ENCODE assay signal across 29 mouse cellular contexts in genomic region chr3:102184721-102185120, GRCm38 (mm10). TPM values are rescaled to one million over a fixed set of nuclear protein-coding genes. Genes with fewer than 3 reads are reported as not detected.
DNase-seq lines count a peak whose midpoint lies in the region; ATAC-seq lines count a peak whose summit lies in the region.
"Had no signal": no experiment of that assay in that cellular context is flagged by ENCODE, and none has a peak within 500 bp of the region (broad histone marks: within the 10 kb centered on the region; RNA-seq: fewer than 3 reads in every experiment).

No protein-coding gene starts in this region.

- no peak overlapping the region for H3K9ac ChIP-seq in kidney, embryonic 14.5 days (ENCODE audit: low read depth, low read length)
- no peak overlapping the region for H3K9ac ChIP-seq in midbrain, embryonic 11.5 days (ENCODE audit: low read length)
- no peak overlapping the region for H3K9ac ChIP-seq in midbrain, embryonic 15.5 days
- H3K9ac ChIP-seq in limb, embryonic 12.5 days (replicated peaks), result no peak overlapping the region
- H3K9ac ChIP-seq: embryonic facial prominence, embryonic 15.5 days; forebrain, embryonic 13.5 days; hindbrain, embryonic 13.5 days; liver, embryonic 12.5 days; liver, postnatal 0 days; neural tube, embryonic 15.5 days had no signal

- no peak for DNase-seq in kidney, adult 8-10 months
- DNase-seq in midbrain, embryonic 11.5 days (ENCODE audit: low spot score, missing footprints), result peak; percentile 79
- DNase-seq in layer of hippocampus, adult 18-20 months (ENCODE audit: low spot score in 2 of 2), result no peak
- DNase-seq in cerebellum, postnatal 14 days, result no peak
- DNase-seq: adrenal gland, adult 8-10 months; cerebellum, adult 2 months; cerebellum, postnatal 25 days; gastrocnemius, postnatal 10 days; heart, postnatal 36 days; liver, postnatal 0 days; lung, postnatal 4 days; midbrain, embryonic 14.5 days; retina, postnatal 1 day; right cerebral cortex, postnatal 14 days; thymus, postnatal 14 days had no signal

- H3K27me3 ChIP-seq in kidney, embryonic 14.5 days (ENCODE audit: control insufficient read depth, insufficient read depth, low read length), result no peaks in the 10 kb centered on the region
- no peaks in the 10 kb centered on the region for H3K27me3 ChIP-seq in midbrain, embryonic 11.5 days (ENCODE audit: control insufficient read depth, insufficient read depth, low read length)
- no peaks in the 10 kb centered on the region for H3K27me3 ChIP-seq in midbrain, embryonic 15.5 days (replicated peaks)
- H3K27me3 ChIP-seq in limb, embryonic 12.5 days, result no peaks in the 10 kb centered on the region
- H3K27me3 ChIP-seq: embryonic facial prominence, embryonic 15.5 days; hindbrain, embryonic 13.5 days; liver, embryonic 12.5 days; megakaryocyte, embryonic 14.5 days; neural tube, embryonic 15.5 days had no signal

- H3K36me3 ChIP-seq in kidney, embryonic 14.5 days (ENCODE audit: control insufficient read depth, insufficient read depth, low read length), result peaks cover 20% of the 10 kb centered on the region
- no peaks in the 10 kb centered on the region for H3K36me3 ChIP-seq in midbrain, embryonic 11.5 days (ENCODE audit: control insufficient read depth, insufficient read depth, low read length)
- H3K36me3 ChIP-seq in midbrain, embryonic 15.5 days (replicated peaks), result no peaks in the 10 kb centered on the region
- H3K36me3 ChIP-seq in limb, embryonic 12.5 days, result peaks cover 47% of the 10 kb centered on the region

- peaks cover 8% of the 10 kb centered on the region; the same call in 1 of the 2 replicates for H3K4me1 ChIP-seq in kidney, embryonic 14.5 days (ENCODE audit: control insufficient read depth, insufficient read depth, low read length)
- H3K4me1 ChIP-seq in midbrain, embryonic 11.5 days (ENCODE audit: control insufficient read depth, insufficient read depth, low read length), result no peaks in the 10 kb centered on the region; the same call in 1 of the 2 replicates
- H3K4me1 ChIP-seq in midbrain, embryonic 15.5 days, result peaks cover 4% of the 10 kb centered on the region; the same call in 1 of the 2 replicates
- H3K4me1 ChIP-seq in limb, embryonic 12.5 days (replicated peaks), result peaks cover 36% of the 10 kb centered on the region
- H3K4me1 ChIP-seq: liver, embryonic 12.5 days; megakaryocyte, embryonic 14.5 days had no signal

- ATAC-seq in kidney, embryonic 14.5 days (ENCODE audit: low FRiP score, low TSS enrichment), result peak; percentile 72; the same call in 1 of the 2 replicates
- no peak for ATAC-seq in midbrain, embryonic 11.5 days (ENCODE audit: low FRiP score)
- no peak for ATAC-seq in midbrain, embryonic 15.5 days (replicated peaks)
- ATAC-seq in limb, embryonic 12.5 days (ENCODE audit: insufficient number of reproducible peaks, insufficient read depth, low FRiP score, low TSS enrichment, low read depth), result peak; percentile 82
- ATAC-seq: activated CD4-positive, CD25-positive, alpha-beta regulatory T cell, adult 4 months; CD4-positive, CD25-positive, alpha-beta regulatory T cell, adult 4 months; forebrain, embryonic 13.5 days; intestine, postnatal 0 days; liver, embryonic 12.5 days; liver, postnatal 0 days; lung, postnatal 0 days had no signal

- no peak overlapping the region for H3K27ac ChIP-seq in kidney, embryonic 14.5 days (ENCODE audit: low read depth, low read length)
- H3K27ac ChIP-seq in midbrain, embryonic 11.5 days (ENCODE audit: low read depth, low read length), result no peak overlapping the region
- H3K27ac ChIP-seq in midbrain, embryonic 15.5 days, result no peak overlapping the region
- H3K27ac ChIP-seq in limb, embryonic 12.5 days, result no peak overlapping the region
- H3K27ac ChIP-seq: embryonic facial prominence, embryonic 15.5 days; forebrain, embryonic 13.5 days; hindbrain, embryonic 13.5 days; kidney, postnatal 0 days; liver, embryonic 12.5 days; neural tube, embryonic 15.5 days had no signal

- H3K4me3 ChIP-seq in kidney, embryonic 14.5 days (ENCODE audit: low read length), result no peak overlapping the region
- H3K4me3 ChIP-seq in midbrain, embryonic 11.5 days (ENCODE audit: low read depth, low read length), result no peak overlapping the region
- H3K4me3 ChIP-seq in midbrain, embryonic 15.5 days, result no peak overlapping the region
- H3K4me3 ChIP-seq in limb, embryonic 12.5 days (replicated peaks), result no peak overlapping the region
- H3K4me3 ChIP-seq: embryonic facial prominence, embryonic 15.5 days; forebrain, embryonic 13.5 days; hindbrain, embryonic 13.5 days; liver, embryonic 12.5 days; neural tube, embryonic 15.5 days had no signal

- 27% methylated on average over 5 of the region's 5 CpGs for WGBS in kidney, embryonic 14.5 days
- WGBS in midbrain, embryonic 11.5 days, result 76% methylated on average over 5 of the region's 5 CpGs
- 81% methylated on average over 5 of the region's 5 CpGs for WGBS in midbrain, embryonic 15.5 days
- WGBS in limb, embryonic 12.5 days, result 20% methylated on average over 5 of the region's 5 CpGs

- H3K4me2 ChIP-seq in kidney, embryonic 14.5 days (replicated peaks; ENCODE audit: low read depth, low read length), result no peak overlapping the region
- no peak overlapping the region for H3K4me2 ChIP-seq in midbrain, embryonic 11.5 days
- H3K4me2 ChIP-seq in midbrain, embryonic 15.5 days, result no peak overlapping the region
- H3K4me2 ChIP-seq in limb, embryonic 12.5 days, result no peak overlapping the region
- H3K4me2 ChIP-seq: embryonic facial prominence, embryonic 15.5 days; forebrain, embryonic 13.5 days; hindbrain, embryonic 13.5 days; liver, embryonic 12.5 days; neural tube, embryonic 15.5 days had no signal

- no peaks in the 10 kb centered on the region for H3K9me3 ChIP-seq in kidney, embryonic 14.5 days (ENCODE audit: control insufficient read depth, low read length)
- H3K9me3 ChIP-seq in midbrain, embryonic 11.5 days (ENCODE audit: control insufficient read depth, low read length), result peaks cover 4% of the 10 kb centered on the region; the same call in 1 of the 2 replicates
- H3K9me3 ChIP-seq in midbrain, embryonic 15.5 days, result no peaks in the 10 kb centered on the region
- H3K9me3 ChIP-seq in limb, embryonic 12.5 days, result peaks cover 7% of the 10 kb centered on the region
- H3K9me3 ChIP-seq: embryonic facial prominence, embryonic 15.5 days; hindbrain, embryonic 13.5 days; liver, embryonic 12.5 days; neural tube, embryonic 15.5 days had no signal

RNA-seq across cellular contexts. Expression of gene Vangl1, which starts 19.8 kb away (rescaled TPM):
- 9.4 and 22.4 TPM in 2 replicates for polyA plus RNA-seq in kidney, embryonic 14.5 days (2014; fragmentation: Nextera tagmentation; extraction: Ambion mirVana)
- polyA plus RNA-seq in midbrain, embryonic 11.5 days (2014; fragmentation: Nextera tagmentation; extraction: Ambion mirVana), result 9.3 and 10.2 TPM in 2 replicates
- polyA plus RNA-seq in midbrain, embryonic 15.5 days (2015; fragmentation: Nextera tagmentation; extraction: Ambion mirVana), result 7.5 and 9.9 TPM in 2 replicates
- polyA plus RNA-seq in limb, embryonic 12.5 days (2016; fragmentation: Nextera tagmentation; extraction: Ambion mirVana), result 15.4 and 15.6 TPM in 2 replicates
- total RNA-seq in layer of hippocampus, adult 18-20 months (2021), result 1 to 10 TPM; 5.5 to 7.8 TPM
- polyA plus RNA-seq: activated CD4-positive, CD25-positive, alpha-beta regulatory T cell, adult 4 months had no signal

Comparison
In these comparisons a context has a peak if more than half of its experiments do, and no peak if none do; other contexts are left out.
1. ATAC-seq: peak in kidney, embryonic 14.5 days (single experiment) and limb, embryonic 12.5 days (single experiment); none in midbrain, embryonic 11.5 days (single experiment) and midbrain, embryonic 15.5 days (single experiment).